Mouse (Mus musculus): ENCODE measurements at regions not wholly inside any gene's neighbourhood (a gene's known extent, or its start where the extent isn't known, plus 50 kb on each side); places are given as distances from the start of the nearest gene placed in this dataset.
A peak's percentile ranks its signal among the peaks of the same experiment; 100 is the strongest.

- H3K27me3 ChIP-seq (ENCODE audit: low read depth, poor library complexity, severe bottlenecking) = no peaks in the 10 kb centered on the region
- no peak for DNase-seq (ENCODE audit: low spot score)
- no peak overlapping the region for H3K27ac ChIP-seq
- no peaks in the 10 kb centered on the region for H3K9me3 ChIP-seq (replicated peaks)
- WGBS = 82% methylated on average over 1 of the region's 1 CpGs
- no peaks in the 10 kb centered on the region for H3K4me1 ChIP-seq
- H3K4me3 ChIP-seq = no peak overlapping the region
- no peaks in the 10 kb centered on the region for H3K36me3 ChIP-seq
These were observed 421.7 kb downstream of the Cd109 start for GRCm38 (mm10) chr9:79037054-79037453.

- H3K4me1 ChIP-seq = no peaks in the 10 kb centered on the region
- 91% methylated on average over 4 of the region's 4 CpGs for WGBS
These were observed 423.6 kb downstream of the Cd109 start for GRCm38 (mm10) chr9:79038971-79039370.

GRCm38 (mm10) chr9:79044344-79044743 is 429.0 kb downstream of the Cd109 start:
- no peak overlapping the region for H3K4me3 ChIP-seq
- H3K36me3 ChIP-seq = no peaks in the 10 kb centered on the region
- WGBS = 94% methylated on average over 1 of the region's 1 CpGs
- H3K9me3 ChIP-seq (replicated peaks) = no peaks in the 10 kb centered on the region
- H3K27me3 ChIP-seq (ENCODE audit: low read depth, poor library complexity, severe bottlenecking) = no peaks in the 10 kb centered on the region
- DNase-seq (ENCODE audit: low spot score) = no peak
- H3K27ac ChIP-seq = no peak overlapping the region
- no peaks in the 10 kb centered on the region for H3K4me1 ChIP-seq

More at GRCm38 (mm10) chr9:79038971-79039370, 423.6 kb downstream of the Cd109 start:
- H3K9me3 ChIP-seq (replicated peaks) = no peaks in the 10 kb centered on the region
- no peaks in the 10 kb centered on the region for H3K36me3 ChIP-seq
- no peaks in the 10 kb centered on the region for H3K27me3 ChIP-seq (ENCODE audit: low read depth, poor library complexity, severe bottlenecking)
- H3K4me3 ChIP-seq = no peak overlapping the region
- no peak overlapping the region for H3K27ac ChIP-seq
- no peak for DNase-seq (ENCODE audit: low spot score)

GRCm38 (mm10) chr9:79045314-79045713 is 430.0 kb downstream of the Cd109 start:
- Histone ChIP-seq H3K27me3 (ENCODE audit: low read depth, poor library complexity, severe bottlenecking) (no peaks in the 10 kb centered on the region), H3K9me3 (replicated peaks) (no peaks in the 10 kb centered on the region), H3K36me3 (no peaks in the 10 kb centered on the region), H3K4me1 (no peaks in the 10 kb centered on the region), H3K27ac (no peak overlapping the region), H3K4me3 (no peak overlapping the region)
- WGBS = 7% methylated on average over 2 of the region's 2 CpGs
- peak; percentile 49 for DNase-seq (ENCODE audit: low spot score)

GRCm38 (mm10) chr9:79071961-79072360 is 456.6 kb downstream of the Cd109 start:
- Histone ChIP-seq H3K4me1 (no peaks in the 10 kb centered on the region), H3K9me3 (replicated peaks) (no peaks in the 10 kb centered on the region), H3K36me3 (no peaks in the 10 kb centered on the region), H3K27ac (no peak overlapping the region), H3K27me3 (ENCODE audit: low read depth, poor library complexity, severe bottlenecking) (no peaks in the 10 kb centered on the region), H3K4me3 (no peak overlapping the region)
- DNase-seq (ENCODE audit: low spot score) = no peak
- WGBS = 85% methylated on average over 3 of the region's 3 CpGs

- no peak for DNase-seq (ENCODE audit: low spot score)
- Histone ChIP-seq H3K27ac (no peak overlapping the region), H3K4me1 (no peaks in the 10 kb centered on the region), H3K27me3 (ENCODE audit: low read depth, poor library complexity, severe bottlenecking) (no peaks in the 10 kb centered on the region), H3K36me3 (no peaks in the 10 kb centered on the region), H3K9me3 (replicated peaks) (no peaks in the 10 kb centered on the region), H3K4me3 (no peak overlapping the region)
- WGBS = 82% methylated on average over 2 of the region's 2 CpGs
These were observed 494.3 kb downstream of the Cd109 start for GRCm38 (mm10) chr9:79109611-79110010.

GRCm38 (mm10) chr9:79111326-79111725 is 496.0 kb downstream of the Cd109 start:
- WGBS = 51% methylated on average over 2 of the region's 2 CpGs
- Histone ChIP-seq H3K9me3 (replicated peaks) (no peaks in the 10 kb centered on the region), H3K27me3 (ENCODE audit: low read depth, poor library complexity, severe bottlenecking) (no peaks in the 10 kb centered on the region), H3K4me1 (no peaks in the 10 kb centered on the region), H3K4me3 (no peak overlapping the region), H3K36me3 (no peaks in the 10 kb centered on the region), H3K27ac (no peak overlapping the region)
- no peak for DNase-seq (ENCODE audit: low spot score)

- Histone ChIP-seq H3K9me3 (replicated peaks) (no peaks in the 10 kb centered on the region), H3K4me1 (peaks cover 9% of the 10 kb centered on the region; the same call in 1 of the 2 replicates), H3K4me3 (no peak overlapping the region), H3K27me3 (ENCODE audit: low read depth, poor library complexity, severe bottlenecking) (no peaks in the 10 kb centered on the region), H3K27ac (no peak overlapping the region), H3K36me3 (no peaks in the 10 kb centered on the region)
- no peak for DNase-seq (ENCODE audit: low spot score)
- WGBS = 86% methylated on average over 1 of the region's 1 CpGs
These were observed 525.6 kb downstream of the Cd109 start for GRCm38 (mm10) chr9:79140970-79141369.

GRCm38 (mm10) chr9:79146004-79146403 is 530.7 kb downstream of the Cd109 start:
- no peak for DNase-seq (ENCODE audit: low spot score)
- WGBS = 84% methylated on average over 3 of the region's 3 CpGs

GRCm38 (mm10) chr9:79165596-79165995 is 550.2 kb downstream of the Cd109 start:
- no peaks in the 10 kb centered on the region for H3K9me3 ChIP-seq (replicated peaks)
- H3K4me1 ChIP-seq = no peaks in the 10 kb centered on the region
- H3K36me3 ChIP-seq = no peaks in the 10 kb centered on the region
- H3K4me3 ChIP-seq = no peak overlapping the region
- H3K27ac ChIP-seq = no peak overlapping the region
- DNase-seq (ENCODE audit: low spot score) = no peak
- 62% methylated on average over 2 of the region's 2 CpGs for WGBS
- no peaks in the 10 kb centered on the region for H3K27me3 ChIP-seq (ENCODE audit: low read depth, poor library complexity, severe bottlenecking)

More at GRCm38 (mm10) chr9:79146004-79146403, 530.7 kb downstream of the Cd109 start:
- Histone ChIP-seq H3K27ac (no peak overlapping the region), H3K27me3 (ENCODE audit: low read depth, poor library complexity, severe bottlenecking) (no peaks in the 10 kb centered on the region), H3K9me3 (replicated peaks) (no peaks in the 10 kb centered on the region), H3K4me1 (no peaks in the 10 kb centered on the region), H3K36me3 (no peaks in the 10 kb centered on the region), H3K4me3 (no peak overlapping the region)

GRCm38 (mm10) chr9:79173036-79173435 is 545.6 kb downstream of the Col12a1 start:
- no peaks in the 10 kb centered on the region for H3K9me3 ChIP-seq (replicated peaks)

GRCm38 (mm10) chr9:79179954-79180353 is 538.7 kb downstream of the Col12a1 start:
- DNase-seq (ENCODE audit: low spot score) = no peak

More at GRCm38 (mm10) chr9:79173036-79173435, 545.6 kb downstream of the Col12a1 start:
- no peaks in the 10 kb centered on the region for H3K27me3 ChIP-seq (ENCODE audit: low read depth, poor library complexity, severe bottlenecking)
- no peak overlapping the region for H3K4me3 ChIP-seq
- DNase-seq (ENCODE audit: low spot score) = no peak
- H3K27ac ChIP-seq = no peak overlapping the region
- H3K36me3 ChIP-seq = no peaks in the 10 kb centered on the region
- no peaks in the 10 kb centered on the region for H3K4me1 ChIP-seq

GRCm38 (mm10) chr9:79195420-79195819 is 523.2 kb downstream of the Col12a1 start:
- no peaks in the 10 kb centered on the region for H3K4me1 ChIP-seq
- H3K4me3 ChIP-seq = no peak overlapping the region
- H3K27me3 ChIP-seq (ENCODE audit: low read depth, poor library complexity, severe bottlenecking) = no peaks in the 10 kb centered on the region
- no peaks in the 10 kb centered on the region for H3K36me3 ChIP-seq
- H3K9me3 ChIP-seq (replicated peaks) = no peaks in the 10 kb centered on the region
- no peak overlapping the region for H3K27ac ChIP-seq
- WGBS = 96% methylated on average over 2 of the region's 2 CpGs
- DNase-seq (ENCODE audit: low spot score) = no peak

More at GRCm38 (mm10) chr9:79179954-79180353, 538.7 kb downstream of the Col12a1 start:
- Histone ChIP-seq H3K9me3 (replicated peaks) (no peaks in the 10 kb centered on the region), H3K27me3 (ENCODE audit: low read depth, poor library complexity, severe bottlenecking) (no peaks in the 10 kb centered on the region), H3K27ac (no peak overlapping the region), H3K36me3 (no peaks in the 10 kb centered on the region), H3K4me3 (no peak overlapping the region), H3K4me1 (no peaks in the 10 kb centered on the region)
- WGBS = 83% methylated on average over 2 of the region's 2 CpGs

GRCm38 (mm10) chr9:79201755-79202154 is 516.9 kb downstream of the Col12a1 start:
- no peaks in the 10 kb centered on the region for H3K9me3 ChIP-seq (replicated peaks)
- no peaks in the 10 kb centered on the region for H3K27me3 ChIP-seq (ENCODE audit: low read depth, poor library complexity, severe bottlenecking)
- DNase-seq (ENCODE audit: low spot score) = no peak
- H3K27ac ChIP-seq = no peak overlapping the region
- no peaks in the 10 kb centered on the region for H3K4me1 ChIP-seq
- H3K36me3 ChIP-seq = no peaks in the 10 kb centered on the region
- no peak overlapping the region for H3K4me3 ChIP-seq
- 80% methylated on average over 3 of the region's 3 CpGs for WGBS
